9 mouse cellular contexts compared by ENCODE assay signal in the genomic region with DNA sequence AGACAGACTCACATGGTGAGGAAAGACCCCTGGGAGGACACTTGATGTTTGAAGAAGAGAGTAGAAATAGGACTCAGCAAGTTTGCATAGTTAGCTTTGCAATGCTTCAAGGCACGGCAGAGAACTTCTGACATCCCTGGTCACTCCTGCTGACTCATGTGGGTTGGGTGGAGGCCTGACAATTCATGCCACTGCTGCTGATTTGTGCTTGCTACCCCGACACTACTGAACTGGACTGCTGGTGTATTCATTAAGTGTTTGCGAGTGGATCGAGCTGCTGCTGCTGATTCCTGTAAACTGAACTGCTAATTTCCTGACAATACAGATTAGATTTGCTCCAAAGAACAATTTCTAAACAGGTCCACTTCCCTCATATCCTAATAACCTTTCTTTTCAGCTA. TPM values are rescaled to one million over a fixed set of nuclear protein-coding genes. Genes with fewer than 3 reads are reported as not detected.
DNase-seq lines count a peak whose midpoint lies in the region; ATAC-seq and TF ChIP-seq lines count a peak whose summit lies in the region.
"Had no signal": no experiment of that assay in that cellular context is flagged by ENCODE, and none has a peak within 500 bp of the region (broad histone marks: within the 10 kb centered on the region; RNA-seq: fewer than 3 reads in every experiment).

No protein-coding gene starts in this region.

- no peaks in the 10 kb centered on the region for H3K27me3 ChIP-seq in liver, embryonic 12.5 days (replicated peaks)
- no peaks in the 10 kb centered on the region for H3K27me3 ChIP-seq in stomach, embryonic 16.5 days (ENCODE audit: control insufficient read depth, insufficient read depth, low read length)
- no peaks in the 10 kb centered on the region for H3K27me3 ChIP-seq in forebrain, embryonic 13.5 days
- H3K27me3 ChIP-seq in forebrain, embryonic 10.5 days (ENCODE audit: poor library complexity, severe bottlenecking), result no peaks in the 10 kb centered on the region
- H3K27me3 ChIP-seq: neural tube, embryonic 15.5 days had no signal

- ATAC-seq in erythroblast, adult 5-6 weeks (replicated peaks; ENCODE audit: low FRiP score, poor library complexity, severe bottlenecking), result peak; percentile 98
- ATAC-seq in liver, embryonic 12.5 days, result peak; percentile 86
- ATAC-seq in stomach, embryonic 16.5 days (ENCODE audit: insufficient read depth, low FRiP score), result no peak
- no peak for ATAC-seq in forebrain, embryonic 13.5 days

- H3K4me3 ChIP-seq in layer of hippocampus, adult 2 months, result no peak overlapping the region
- no peak overlapping the region for H3K4me3 ChIP-seq in liver, embryonic 12.5 days
- H3K4me3 ChIP-seq in stomach, embryonic 16.5 days (replicated peaks; ENCODE audit: low read length), result no peak overlapping the region
- no peak overlapping the region for H3K4me3 ChIP-seq in forebrain, embryonic 13.5 days
- H3K4me3 ChIP-seq in forebrain, embryonic 10.5 days, result no peak overlapping the region
- H3K4me3 ChIP-seq: neural tube, embryonic 15.5 days had no signal

- 30% methylated on average over 4 of the region's 4 CpGs for WGBS in liver, embryonic 12.5 days (ENCODE audit: insufficient replicate concordance)
- WGBS in stomach, embryonic 16.5 days, result 34% methylated on average over 4 of the region's 4 CpGs
- WGBS in forebrain, embryonic 13.5 days, result 21% methylated on average over 4 of the region's 4 CpGs
- 32% methylated on average over 4 of the region's 4 CpGs for WGBS in forebrain, embryonic 10.5 days

- H3K9me3 ChIP-seq in liver, embryonic 12.5 days (replicated peaks), result no peaks in the 10 kb centered on the region
- H3K9me3 ChIP-seq in stomach, embryonic 16.5 days (replicated peaks; ENCODE audit: control insufficient read depth, low read length), result no peaks in the 10 kb centered on the region
- no peaks in the 10 kb centered on the region for H3K9me3 ChIP-seq in forebrain, embryonic 13.5 days (replicated peaks)
- H3K9me3 ChIP-seq in forebrain, embryonic 10.5 days, result no peaks in the 10 kb centered on the region
- H3K9me3 ChIP-seq: neural tube, embryonic 15.5 days had no signal

- H3K4me1 ChIP-seq in liver, embryonic 12.5 days, result peaks cover 45% of the 10 kb centered on the region
- peaks cover 12% of the 10 kb centered on the region; the same call in 1 of the 2 replicates for H3K4me1 ChIP-seq in stomach, embryonic 16.5 days (ENCODE audit: control insufficient read depth, insufficient read depth, low read length)
- H3K4me1 ChIP-seq in forebrain, embryonic 13.5 days, result peaks cover 20% of the 10 kb centered on the region
- peaks cover 18% of the 10 kb centered on the region for H3K4me1 ChIP-seq in forebrain, embryonic 10.5 days

- DNase-seq in layer of hippocampus, adult 2 months (ENCODE audit: low spot score in 2 of 2), result no peak
- DNase-seq in layer of hippocampus, postnatal 10 days (ENCODE audit: low spot score in 2 of 2), result no peak
- DNase-seq in forebrain, embryonic 10.5 days (ENCODE audit: extremely low spot score, low spot score), result no peak
- no peak for DNase-seq in left cerebral cortex, adult 11 months (ENCODE audit: low spot score)

- peak overlapping the region; percentile 88 for H3K27ac ChIP-seq in layer of hippocampus, adult 2 months
- peak overlapping the region; percentile 64; the same call in 1 of the 2 replicates for H3K27ac ChIP-seq in liver, embryonic 12.5 days
- H3K27ac ChIP-seq in stomach, embryonic 16.5 days (ENCODE audit: low read length), result 0 out of 2 replicates have a peak overlapping the region, but pooled peaks have one; percentile 26
- no peak overlapping the region for H3K27ac ChIP-seq in forebrain, embryonic 13.5 days
- H3K27ac ChIP-seq in forebrain, embryonic 10.5 days, result no peak overlapping the region
- H3K27ac ChIP-seq: neural tube, embryonic 15.5 days had no signal

- peak overlapping the region; percentile 19; the same call in 1 of the 2 replicates for H3K9ac ChIP-seq in liver, embryonic 12.5 days
- no peak overlapping the region for H3K9ac ChIP-seq in stomach, embryonic 16.5 days (ENCODE audit: low read length)
- no peak overlapping the region for H3K9ac ChIP-seq in forebrain, embryonic 13.5 days
- H3K9ac ChIP-seq: neural tube, embryonic 15.5 days had no signal

- peaks cover 7% of the 10 kb centered on the region for H3K36me3 ChIP-seq in liver, embryonic 12.5 days
- no peaks in the 10 kb centered on the region for H3K36me3 ChIP-seq in stomach, embryonic 16.5 days (ENCODE audit: control insufficient read depth, insufficient read depth, low read length)
- H3K36me3 ChIP-seq in forebrain, embryonic 13.5 days (ENCODE audit: poor library complexity, severe bottlenecking), result no peaks in the 10 kb centered on the region
- H3K36me3 ChIP-seq in forebrain, embryonic 10.5 days (replicated peaks), result peaks cover 9% of the 10 kb centered on the region
- H3K36me3 ChIP-seq: neural tube, embryonic 15.5 days had no signal

- no peak for TF ChIP-seq CTCF in layer of hippocampus, adult 2 months (conservative IDR thresholded peaks at IDR 0.05)

- peak overlapping the region; percentile 40 for H3K4me2 ChIP-seq in liver, embryonic 12.5 days
- H3K4me2 ChIP-seq in stomach, embryonic 16.5 days (ENCODE audit: low read depth, low read length), result no peak overlapping the region
- H3K4me2 ChIP-seq in forebrain, embryonic 13.5 days, result no peak overlapping the region
- H3K4me2 ChIP-seq: neural tube, embryonic 15.5 days had no signal

RNA-seq across cellular contexts. Expression of a gene that starts 18.3 kb away (rescaled TPM):
- 100 to 1,000 TPM; 221 to 234 TPM for total RNA-seq in layer of hippocampus, adult 2 months (2021)
- total RNA-seq in layer of hippocampus, postnatal 10 days (2021), result 100 to 1,000 TPM; 158 to 164 TPM
- total RNA-seq in erythroblast, adult 5-6 weeks (2015; ENCODE audit: low replicate concordance), result 44.4 and 53.1 TPM in 2 replicates
- total RNA-seq in erythroblast, adult 5-6 weeks (2017; ENCODE audit: low replicate concordance), result 53.5 and 75.7 TPM in 2 replicates
- 21.0 and 21.3 TPM in 2 replicates for polyA plus RNA-seq in liver, embryonic 12.5 days (2016; fragmentation: Nextera tagmentation; extraction: Ambion mirVana)
- polyA plus RNA-seq in stomach, embryonic 16.5 days (2015; fragmentation: Nextera tagmentation; extraction: Ambion mirVana), result 59.7 and 66.9 TPM in 2 replicates
- 43.8 and 49.5 TPM in 2 replicates for polyA plus RNA-seq in forebrain, embryonic 13.5 days (2015; fragmentation: Nextera tagmentation; extraction: Ambion mirVana)
- polyA plus RNA-seq in forebrain, embryonic 10.5 days (2016; fragmentation: Nextera tagmentation; extraction: Ambion mirVana), result 36.1 and 37.7 TPM in 2 replicates

RNA-seq across cellular contexts. Expression of a gene that starts 46.2 kb away (rescaled TPM):
- 10 to 100 TPM; 78.9 to 85.4 TPM for total RNA-seq in layer of hippocampus, adult 2 months (2021)
- total RNA-seq in layer of hippocampus, postnatal 10 days (2021), result 10 to 100 TPM; 68.9 to 80.7 TPM
- total RNA-seq in erythroblast, adult 5-6 weeks (2015; ENCODE audit: low replicate concordance), result 46.5 and 50.8 TPM in 2 replicates
- total RNA-seq in erythroblast, adult 5-6 weeks (2017; ENCODE audit: low replicate concordance), result 86.6 and 127 TPM in 2 replicates
- polyA plus RNA-seq in liver, embryonic 12.5 days (2016; fragmentation: Nextera tagmentation; extraction: Ambion mirVana), result 18.3 and 18.6 TPM in 2 replicates
- polyA plus RNA-seq in stomach, embryonic 16.5 days (2015; fragmentation: Nextera tagmentation; extraction: Ambion mirVana), result 41.8 and 42.5 TPM in 2 replicates
- 65.7 and 68.9 TPM in 2 replicates for polyA plus RNA-seq in forebrain, embryonic 13.5 days (2015; fragmentation: Nextera tagmentation; extraction: Ambion mirVana)
- 27.8 and 28.8 TPM in 2 replicates for polyA plus RNA-seq in forebrain, embryonic 10.5 days (2016; fragmentation: Nextera tagmentation; extraction: Ambion mirVana)

Comparison
In these comparisons a context has a peak if more than half of its experiments do, and no peak if none do; other contexts are left out.
1. H3K27ac ChIP-seq: peak in layer of hippocampus, adult 2 months (single experiment), liver, embryonic 12.5 days (single experiment) and stomach, embryonic 16.5 days (single experiment); none in forebrain, embryonic 13.5 days (single experiment) and forebrain, embryonic 10.5 days (single experiment).
2. ATAC-seq: peak in erythroblast, adult 5-6 weeks (single experiment) and liver, embryonic 12.5 days (single experiment); none in stomach, embryonic 16.5 days (single experiment) and forebrain, embryonic 13.5 days (single experiment).